Mouse (Mus musculus): ENCODE measurements around the gene Trex1.

The Trex1 gene

DNA sequence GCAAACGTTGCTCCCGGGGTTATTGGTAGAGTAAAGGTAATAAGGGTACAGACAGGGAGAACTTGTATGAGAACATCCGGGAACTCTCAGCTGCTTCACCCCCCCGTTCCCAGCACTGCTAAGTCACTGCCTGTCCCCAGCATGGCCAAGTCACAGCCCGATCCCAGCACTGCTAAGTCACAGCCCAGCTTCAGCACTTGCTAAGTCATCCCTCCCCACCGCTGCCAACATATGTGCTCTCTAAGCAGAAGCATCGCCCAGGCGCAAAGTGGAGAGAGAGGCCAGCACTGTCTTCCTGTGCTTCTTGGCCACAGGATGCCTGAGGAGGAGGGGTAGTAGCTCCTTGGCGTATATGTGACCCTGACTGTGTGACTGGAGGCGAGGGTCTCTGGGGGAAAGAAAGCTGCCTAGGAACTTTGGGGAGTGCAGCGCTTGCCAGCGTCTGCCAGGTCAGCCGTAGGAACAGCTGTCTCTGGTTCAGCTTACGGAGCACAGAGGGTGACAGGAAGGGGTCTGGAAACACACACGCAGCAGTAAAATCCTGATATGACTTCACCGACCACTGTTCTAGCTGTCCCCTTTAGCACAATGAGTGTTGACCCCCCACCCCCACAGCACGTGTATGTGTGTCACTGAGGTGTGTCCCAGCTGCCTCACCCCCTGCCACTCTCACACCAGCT, 49.8 kb downstream of the Trex1 start:
- peak in 1 of 2 experiments; percentile 47 for DNase-seq

DNA sequence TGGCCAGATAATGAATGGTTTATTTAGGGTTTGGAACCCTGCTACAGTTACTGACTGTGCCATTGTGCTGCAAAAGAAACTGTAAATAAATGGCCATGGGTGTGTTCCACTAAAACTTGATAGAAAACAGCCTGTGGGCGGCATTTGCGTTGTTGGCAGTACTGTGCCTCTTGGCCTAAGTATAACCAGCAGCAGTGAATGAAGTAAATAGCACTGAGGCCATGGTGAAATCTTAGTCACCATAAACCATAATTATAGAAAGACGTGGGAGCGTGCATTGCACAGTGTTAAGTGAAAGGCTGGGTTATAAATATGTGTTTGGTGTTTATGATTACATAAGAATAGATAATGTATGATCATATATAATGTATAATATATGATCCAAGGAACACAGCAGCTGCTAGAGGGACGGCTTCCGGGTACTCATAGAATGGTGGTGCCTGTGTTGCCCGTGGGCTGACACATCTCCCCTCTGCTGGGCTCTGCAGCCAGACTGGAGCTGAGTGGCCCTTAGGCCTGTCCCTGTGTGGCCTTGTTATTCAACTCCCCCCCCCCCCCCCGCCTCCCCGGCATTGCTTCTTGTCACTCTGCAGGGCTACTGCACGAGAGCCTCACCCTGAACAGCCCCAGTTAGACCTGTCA, 50.4 kb downstream of the Trex1 start:
- DNase-seq = no peak

DNA sequence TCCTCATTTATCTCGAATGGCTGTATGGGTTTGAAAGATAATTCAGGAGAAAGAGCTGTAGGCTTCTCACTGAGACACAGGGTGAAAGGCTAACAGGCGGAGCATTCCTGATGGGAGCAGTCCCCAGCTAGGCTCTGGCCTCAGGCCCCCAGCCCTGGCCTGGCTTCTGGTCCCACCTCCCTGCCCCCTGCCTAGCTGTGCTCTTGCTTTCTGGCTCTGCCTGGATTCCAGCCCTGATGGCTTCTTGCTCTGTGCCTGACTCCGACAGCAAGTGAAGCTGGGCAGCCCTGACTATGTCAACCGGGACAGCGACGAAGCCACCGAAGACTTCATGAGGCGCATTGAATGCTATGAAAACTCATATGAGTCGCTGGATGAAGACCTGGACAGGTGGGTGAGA, 51.5 kb downstream of the Trex1 start:
- no peak for DNase-seq
